Mouse (Mus musculus) stomach, adult 2 months (tissue): ENCODE data around the gene Fndc3a. TPM values are rescaled to one million over a fixed set of nuclear protein-coding genes. Genes with fewer than 3 reads are reported as not detected.

Source experiments
- polyA plus RNA-seq: library from polyadenylated mRNA; depleted of rRNA; stranded (reverse); fragments of >200 nt; gene quantifications from 2 replicates; pipeline ENCODE4 v1.2.3, GENCODE M21; 2012; rRNA removed

Fndc3a gene
- 14.8 and 25.8 TPM in 2 replicates for polyA plus RNA-seq

GRCm38 (mm10) chr14:72709710-72710340 lies at the start of gene Fndc3a:
TSS of gene Fndc3a (minus strand) at chr14:72710003.

GRCm38 (mm10) chr14:72491738-72492137 lies 218.1 kb downstream of the Fndc3a start, which contains the start of gene Gm9195:
TSS of gene Gm9195 (minus strand) at chr14:72491838.

Other genes with a start within 250 kb of the Fndc3a start
- 0.02 TPM in 1 of 2 replicates, not detected in the other for gene Gm9195, start 218.2 kb downstream of the Fndc3a start, polyA plus RNA-seq